Mouse (Mus musculus) adrenal gland, adult 2 months (tissue): ENCODE measurements around the gene 4930558K02Rik. TPM values are rescaled to one million over a fixed set of nuclear protein-coding genes. Genes with fewer than 3 reads are reported as not detected.

Source experiments
- DNase-seq: peaks from one replicate; pipeline ENCODE4 v3.0.0; 2021
- polyA plus RNA-seq: library from polyadenylated mRNA; depleted of rRNA; stranded (reverse); fragments of >200 nt; gene quantifications from 2 replicates; pipeline ENCODE4 v1.2.3, GENCODE M21; 2012
- total RNA-seq, 2 experiments: library from RNA; stranded (reverse); gene quantifications; 2 replicates each; pipeline ENCODE4 v1.2.3; 2021

Gene 4930558K02Rik
- total and polyA plus RNA-seq, 3 experiments, result not detected

DNA sequence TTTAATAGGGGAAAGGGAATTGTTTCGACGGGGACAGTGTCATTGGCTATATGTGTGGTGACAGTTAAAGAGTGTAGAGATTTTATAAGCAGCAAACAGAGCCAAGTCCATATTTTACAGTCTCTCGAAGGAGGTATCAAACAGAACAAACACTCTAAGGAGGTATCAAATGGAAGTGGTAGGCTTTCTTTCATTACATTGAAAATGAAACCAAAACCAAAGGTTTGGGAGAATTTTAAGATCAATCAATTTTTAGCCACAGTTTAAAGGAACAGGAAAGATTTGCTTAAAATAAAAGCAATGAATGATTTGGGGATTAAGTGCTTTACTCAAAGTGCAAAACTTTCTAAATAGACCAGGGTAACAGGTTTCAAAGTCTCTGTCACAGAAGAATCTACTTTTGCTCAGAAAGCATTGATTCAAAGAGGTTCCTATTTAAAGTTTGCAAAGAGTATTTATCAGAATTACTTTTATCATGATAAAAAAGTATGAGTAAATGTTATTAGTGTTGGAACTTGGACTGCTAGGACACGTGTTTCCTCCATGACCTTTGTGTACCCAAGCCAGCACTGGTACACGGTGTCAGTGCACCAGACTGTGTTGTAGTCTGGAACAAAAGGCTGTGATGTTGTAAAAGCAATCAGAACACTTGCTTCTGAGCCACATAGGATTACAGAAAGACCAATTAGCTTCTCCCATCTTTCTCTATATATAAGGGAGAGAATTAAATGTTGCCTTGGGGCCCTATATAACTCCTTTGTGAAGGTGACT is 28.2 kb downstream of the 4930558K02Rik start:
- DNase-seq, result no peak

DNA sequence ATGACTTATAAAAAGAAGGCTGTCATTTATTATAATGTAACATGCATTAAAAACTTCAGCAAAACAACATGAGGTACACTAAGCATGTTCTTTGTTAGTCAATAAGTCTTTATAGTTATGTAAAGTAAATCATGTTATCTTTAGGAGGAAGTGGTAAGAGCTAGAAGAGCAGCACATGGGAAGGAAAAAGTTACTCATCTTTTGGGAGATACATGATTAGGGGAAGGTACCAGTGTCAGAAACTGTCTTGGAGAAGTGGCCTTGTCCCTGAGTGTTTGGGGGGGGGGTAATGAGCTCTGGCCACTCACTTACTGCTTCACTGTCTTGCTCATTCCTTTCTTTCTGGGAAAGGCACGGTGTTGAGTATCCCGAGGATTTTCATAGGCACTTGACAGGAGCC is 37.4 kb downstream of the 4930558K02Rik start:
- no peak for DNase-seq

DNA sequence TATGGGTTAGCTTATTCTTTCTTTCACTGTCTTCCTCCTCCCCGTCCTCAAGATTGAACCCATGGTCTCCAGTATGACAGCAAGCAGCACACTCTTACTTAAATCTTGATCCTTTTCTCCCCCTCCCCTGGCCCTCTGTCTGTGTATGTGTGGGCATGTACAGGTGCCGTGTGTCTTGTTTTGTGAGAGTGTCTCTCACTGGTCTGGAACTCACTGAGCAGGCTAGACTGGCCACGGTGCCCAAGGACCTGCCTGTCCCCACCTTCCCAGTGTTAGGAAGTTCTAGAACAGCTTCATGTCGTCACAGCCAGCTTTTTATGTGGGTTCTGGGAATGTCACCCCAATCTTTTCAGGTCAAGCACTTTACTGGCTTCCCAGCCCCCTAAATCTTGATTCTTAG is 47.1 kb downstream of the 4930558K02Rik start:
- no peak for DNase-seq

DNA sequence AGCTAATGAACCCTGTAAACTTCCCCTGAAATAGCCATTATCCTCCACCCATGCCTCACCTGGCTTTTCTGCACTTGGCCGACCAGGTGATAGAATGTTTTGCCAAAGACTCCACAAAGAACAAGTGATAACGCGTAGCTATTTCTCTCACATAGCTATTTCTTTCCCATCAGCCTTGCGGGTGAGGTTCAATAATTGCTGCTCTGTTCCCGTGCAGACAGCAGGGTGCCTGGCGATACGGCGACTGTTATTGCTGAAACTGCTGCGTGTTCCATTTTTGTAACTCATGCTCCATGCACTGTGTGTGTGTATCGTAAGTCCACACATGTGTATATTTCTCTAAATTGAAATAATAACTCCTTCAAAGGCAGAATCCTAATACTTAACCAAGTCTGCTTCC is 47.6 kb downstream of the 4930558K02Rik start:
- DNase-seq, result no peak

DNA sequence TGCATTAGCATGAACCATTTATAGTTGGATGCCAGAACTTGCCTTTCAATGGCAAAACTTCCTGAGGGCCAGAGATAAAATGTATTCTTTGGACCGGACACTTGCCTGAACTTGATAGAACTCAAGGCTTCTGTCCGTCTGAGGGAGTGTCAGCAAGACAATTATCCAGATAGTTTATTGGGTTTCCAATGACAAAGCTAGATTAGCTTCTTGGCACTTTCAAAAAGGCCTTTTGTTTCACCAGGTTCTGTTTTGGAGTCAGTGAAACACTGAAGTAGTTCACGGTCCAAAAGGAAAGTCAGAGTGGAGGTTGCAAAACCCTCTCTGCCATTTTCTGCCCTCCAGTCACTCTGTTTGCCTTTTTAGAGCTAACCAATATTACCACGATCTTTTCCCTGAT is 48.1 kb downstream of the 4930558K02Rik start:
- no peak for DNase-seq

DNA sequence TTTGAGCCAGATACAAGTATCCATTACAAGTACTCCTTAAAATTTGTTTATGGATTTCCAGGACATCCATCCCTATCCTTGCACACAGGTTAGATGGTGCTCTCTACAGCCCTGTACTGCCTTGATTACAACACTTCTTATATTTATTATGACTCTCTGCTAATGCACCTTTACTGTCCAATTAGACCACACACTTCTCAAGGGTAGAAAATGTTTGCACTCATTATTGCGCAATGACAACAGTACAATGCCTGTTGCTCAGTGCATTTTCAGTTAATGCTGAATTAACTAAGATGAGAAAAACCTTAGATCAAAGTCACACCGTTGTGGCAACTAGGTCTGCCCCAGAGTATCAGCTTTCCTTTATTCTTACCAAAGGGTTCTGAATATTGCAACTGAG is 51.5 kb downstream of the 4930558K02Rik start:
- no peak for DNase-seq

DNA sequence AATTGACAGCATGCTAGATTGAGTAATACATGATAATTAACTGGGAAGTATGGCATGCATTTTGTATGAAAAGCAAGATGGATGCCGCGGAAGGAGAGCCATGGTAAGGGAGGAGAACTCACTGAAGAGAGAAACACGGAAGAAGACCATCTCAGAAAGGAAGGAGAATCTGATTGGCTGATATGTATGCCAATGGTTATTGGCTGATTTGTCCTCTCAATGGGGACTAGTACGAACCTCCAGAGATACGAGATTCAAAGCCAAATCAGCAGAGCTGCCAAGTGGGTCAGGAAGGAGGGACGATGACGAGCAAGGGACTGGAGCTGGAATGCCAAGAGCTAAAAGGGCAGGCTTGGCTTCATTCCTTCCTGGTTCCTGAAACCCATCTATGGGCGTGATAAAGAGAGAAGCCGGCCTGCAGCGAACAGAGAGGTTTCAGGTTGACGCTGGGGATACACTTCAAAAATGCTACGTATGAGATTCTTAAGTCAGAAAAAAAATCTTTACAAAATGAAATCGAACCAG is 54.1 kb downstream of the 4930558K02Rik start:
- DNase-seq, result peak; percentile 29

DNA sequence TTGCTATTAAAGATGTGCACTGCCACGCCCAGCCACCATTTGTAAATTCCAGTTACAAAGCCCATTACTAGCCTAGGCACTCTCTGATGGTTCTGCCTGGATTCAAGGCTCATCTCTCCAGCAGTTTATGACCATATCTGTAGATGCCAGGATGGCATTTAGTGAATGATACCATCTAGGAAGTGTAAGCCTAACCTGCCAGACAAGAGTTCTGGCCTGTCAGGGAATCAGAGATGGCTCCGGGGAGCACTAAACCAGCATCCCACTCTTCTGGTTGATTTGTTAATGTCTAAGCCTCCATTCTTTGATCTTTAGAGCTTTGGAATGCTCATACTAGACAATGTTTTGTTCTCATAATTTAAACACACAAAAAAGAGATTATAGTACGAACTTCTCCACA is 55.1 kb downstream of the 4930558K02Rik start:
- DNase-seq, result no peak

DNA sequence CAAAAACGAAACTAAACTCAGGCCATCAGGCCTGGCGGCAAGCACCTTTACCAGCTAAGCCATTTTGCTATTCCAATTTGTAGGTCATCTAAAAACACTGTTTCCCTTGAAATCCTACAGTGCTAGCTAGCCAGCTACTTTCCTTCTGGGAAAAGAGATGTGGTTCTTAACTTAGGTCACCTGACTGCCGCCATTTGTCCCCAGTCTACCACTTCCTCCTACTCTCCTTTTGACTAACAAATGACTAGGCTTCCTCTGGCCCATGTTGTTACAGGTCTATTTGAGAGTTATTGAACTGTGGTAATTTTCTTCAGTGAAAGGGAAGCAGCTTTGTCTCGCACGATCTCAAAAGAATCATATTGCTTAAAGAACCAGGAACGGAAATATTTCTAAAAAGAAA is 57.5 kb downstream of the 4930558K02Rik start:
- DNase-seq, result no peak

DNA sequence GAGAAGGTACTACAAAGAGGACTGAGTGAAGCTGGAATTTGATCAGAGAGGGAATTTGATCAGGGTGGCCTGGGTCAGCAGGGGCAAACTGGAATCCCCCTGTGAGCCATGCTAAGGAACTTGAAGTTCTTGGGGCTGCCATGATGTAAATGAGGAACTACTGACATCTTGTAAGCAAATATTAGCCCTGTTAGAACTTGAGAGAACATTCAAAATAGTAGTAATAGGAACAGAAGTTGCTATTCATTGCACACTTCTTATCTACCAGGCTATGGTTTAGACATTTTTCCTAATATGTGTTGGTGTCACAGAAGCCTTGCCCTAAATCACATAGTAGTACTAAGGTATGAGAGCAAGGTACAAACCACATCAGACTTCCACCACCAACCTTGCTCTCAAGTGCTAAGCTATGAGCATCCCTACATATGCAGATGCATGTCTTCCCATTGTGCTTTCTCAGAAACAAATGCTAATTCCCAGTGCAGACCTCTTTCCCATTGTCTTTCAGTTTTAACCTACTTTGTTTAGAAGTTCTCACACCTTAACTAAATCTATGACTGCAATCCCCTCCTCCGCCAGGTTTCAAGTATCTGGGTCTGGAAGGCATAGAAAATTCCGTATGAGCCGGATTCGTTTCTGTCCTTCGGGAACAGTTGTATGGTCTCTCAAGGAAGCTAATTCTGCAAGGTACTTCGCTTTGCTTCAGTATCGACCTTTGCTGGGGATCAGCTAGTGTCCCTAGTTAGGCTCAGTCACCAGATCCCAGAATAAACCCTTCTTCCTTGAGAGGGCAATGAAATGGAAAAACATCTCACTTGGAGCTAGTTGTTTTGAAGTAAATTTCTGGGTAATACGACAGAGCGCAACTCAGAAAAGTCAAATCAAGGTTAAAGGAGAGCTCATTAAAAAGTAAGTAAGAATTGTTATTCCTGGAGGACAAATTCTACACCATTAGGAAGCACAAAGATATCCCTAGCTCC is 58.7 kb downstream of the 4930558K02Rik start:
- DNase-seq, result no peak

DNA sequence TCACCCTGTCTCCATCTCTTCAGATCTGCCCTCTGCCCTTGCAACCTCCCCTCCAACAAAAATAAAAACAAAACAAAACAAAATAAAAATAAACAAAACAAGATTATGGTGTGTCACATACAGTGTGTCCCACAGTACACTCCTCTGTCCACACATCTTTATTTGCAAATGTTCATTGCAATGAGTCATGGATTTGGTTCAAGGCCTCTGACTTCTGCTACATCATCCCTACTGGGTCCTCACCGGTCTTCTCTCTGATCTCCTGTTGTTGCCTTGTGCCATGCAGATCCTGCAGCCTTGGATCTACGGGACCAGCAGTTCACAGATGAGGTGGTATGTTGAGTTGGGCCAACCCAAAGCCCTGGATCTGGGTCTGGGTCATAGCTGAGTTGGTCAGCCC is 59.8 kb downstream of the 4930558K02Rik start:
- DNase-seq, result no peak

DNA sequence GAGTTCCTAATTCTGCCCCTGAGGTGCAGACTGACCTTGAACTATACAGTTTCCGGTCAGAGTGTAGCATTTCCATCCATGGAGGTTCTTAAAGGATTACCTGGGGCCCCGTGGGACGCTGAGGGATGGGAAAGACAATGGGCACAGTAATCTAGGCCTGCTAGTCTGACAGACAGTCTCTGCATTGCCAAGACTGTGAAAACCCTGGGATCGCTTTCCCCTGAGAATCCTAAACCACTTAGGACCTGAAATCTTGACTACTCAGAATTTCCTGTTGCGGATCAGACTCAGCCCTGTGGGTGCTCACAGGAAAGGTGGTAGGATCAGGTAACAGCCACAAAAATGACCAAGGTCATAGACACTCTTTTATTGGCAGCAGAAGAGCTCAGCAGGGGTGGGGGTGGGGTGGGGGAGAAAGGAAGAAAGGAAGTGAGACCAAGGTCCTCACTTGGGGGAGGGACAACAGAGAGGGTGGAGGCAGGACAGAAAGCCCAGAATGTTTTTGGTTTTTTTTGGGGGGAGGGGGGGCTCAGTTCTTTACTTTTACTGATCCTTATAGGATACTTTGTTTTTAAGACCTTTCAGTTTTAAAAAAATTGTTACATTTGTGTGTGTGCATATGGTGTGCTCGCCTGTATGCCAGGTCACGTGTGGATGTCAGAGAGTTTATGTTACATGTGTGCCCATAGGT is 60.6 kb downstream of the 4930558K02Rik start:
- DNase-seq, result no peak

DNA sequence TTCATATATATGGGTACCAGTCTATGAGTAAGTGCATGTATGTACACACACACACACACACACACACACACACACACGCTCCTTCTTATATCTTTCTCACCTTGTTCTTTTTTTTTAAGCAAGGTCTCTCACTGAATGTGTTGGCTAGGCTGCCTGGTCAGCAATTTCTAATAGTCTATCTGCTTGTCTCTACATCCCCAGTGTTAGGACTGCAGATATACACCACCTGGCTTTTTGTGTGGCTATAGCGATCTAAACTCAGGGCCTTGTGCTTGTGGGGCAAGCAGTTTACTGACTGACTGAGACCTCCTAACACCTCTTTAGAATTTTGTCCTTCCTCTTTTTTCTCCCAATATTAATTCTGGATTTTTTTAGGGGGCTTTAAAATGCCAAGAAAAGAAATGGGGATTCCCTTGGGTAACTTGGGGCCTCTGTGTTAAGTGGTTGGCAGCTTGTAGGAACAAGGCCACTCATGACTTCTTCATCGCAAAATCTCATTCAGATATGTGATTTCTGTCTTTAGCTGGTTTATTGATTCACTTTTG is 61.4 kb downstream of the 4930558K02Rik start:
- DNase-seq, result no peak

DNA sequence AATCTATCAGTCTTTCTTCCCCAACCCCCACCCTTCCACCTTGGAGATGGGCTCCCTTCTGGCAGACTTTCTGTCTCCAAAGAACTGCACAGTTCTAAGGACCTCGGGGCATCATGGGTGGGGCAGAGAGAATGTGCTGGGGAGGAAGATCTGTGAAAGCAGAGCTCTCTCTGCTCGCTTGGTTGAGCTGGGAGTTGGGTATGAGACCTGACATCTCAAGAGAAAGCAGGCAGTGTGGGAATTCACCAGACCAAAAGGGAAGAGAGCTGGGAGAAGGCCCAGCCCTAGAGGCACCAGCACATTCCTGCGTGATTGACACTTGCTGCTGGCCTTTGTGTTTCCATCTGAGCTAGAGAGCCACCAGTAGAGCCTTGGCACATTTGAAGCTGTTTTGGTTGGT is 63.4 kb downstream of the 4930558K02Rik start:
- DNase-seq, result no peak

DNA sequence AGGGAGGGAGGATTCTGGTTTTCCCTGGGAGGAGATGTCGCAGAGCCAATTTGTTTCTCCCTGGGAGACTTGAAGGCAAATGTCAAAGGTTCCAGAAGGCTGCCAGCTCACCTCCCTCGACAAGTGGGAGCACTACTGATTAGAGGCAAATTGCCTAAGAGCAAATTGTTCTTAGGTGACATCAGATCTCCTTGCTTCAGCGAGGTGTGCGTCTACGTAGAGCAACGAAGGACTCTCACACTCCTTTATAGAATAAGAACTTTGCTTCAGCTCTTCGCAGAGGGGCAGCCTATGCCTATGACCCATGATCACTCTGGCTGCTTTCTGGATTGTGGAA is 65.8 kb downstream of the 4930558K02Rik start:
- DNase-seq, result no peak

DNA sequence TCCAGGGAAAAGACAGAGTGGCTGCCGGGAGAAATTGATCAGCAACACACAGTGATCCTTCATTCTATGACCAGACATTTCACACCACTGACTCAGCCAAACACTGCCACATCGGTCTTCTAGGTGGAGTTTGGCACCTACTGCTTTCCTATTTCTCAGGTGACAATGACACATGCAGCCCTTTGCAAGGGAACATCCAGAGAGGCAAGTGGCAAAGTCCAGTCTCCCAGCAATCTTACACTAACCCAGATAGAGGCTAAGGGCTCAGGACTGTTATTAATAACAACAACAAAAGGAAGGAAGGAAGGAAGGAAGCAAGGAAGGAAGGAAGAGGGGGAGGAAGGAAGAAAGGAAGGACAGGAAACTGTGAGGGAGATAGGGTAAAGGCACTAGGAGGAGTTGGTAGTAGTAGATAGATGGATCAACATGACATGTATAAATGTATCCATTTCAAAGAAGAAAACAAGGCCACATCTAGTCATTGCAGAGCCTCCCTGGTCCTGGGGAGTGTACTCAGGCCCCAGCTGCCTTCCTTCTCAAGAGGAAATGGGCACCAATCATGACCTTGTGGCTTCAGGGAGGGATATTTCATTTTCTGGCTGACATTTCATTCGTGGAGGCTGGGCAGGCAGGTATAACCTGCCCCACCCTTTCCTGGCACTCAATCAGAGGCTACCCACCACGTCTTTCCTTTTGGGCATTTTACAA is 66.3 kb downstream of the 4930558K02Rik start:
- peak; percentile 26 for DNase-seq

DNA sequence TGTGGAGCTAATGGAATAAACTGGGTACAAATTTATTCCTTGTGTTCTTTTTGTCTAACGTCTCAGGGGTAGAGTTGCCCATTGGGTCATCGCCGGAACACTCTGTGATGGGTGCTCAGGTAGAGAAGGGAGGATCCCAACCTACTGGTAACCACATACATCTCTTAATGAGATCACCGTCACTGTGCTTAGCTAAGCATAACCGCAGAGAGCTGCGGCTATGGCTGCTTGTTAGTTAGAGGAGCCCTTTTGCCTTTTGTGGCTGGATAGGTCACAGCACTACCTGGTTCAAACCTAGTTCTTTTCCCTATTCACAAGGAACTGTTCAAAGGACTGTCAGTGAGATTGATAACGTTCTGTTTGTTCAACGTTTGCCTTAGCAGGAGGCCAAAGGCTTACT is 70.4 kb downstream of the 4930558K02Rik start:
- no peak for DNase-seq

DNA sequence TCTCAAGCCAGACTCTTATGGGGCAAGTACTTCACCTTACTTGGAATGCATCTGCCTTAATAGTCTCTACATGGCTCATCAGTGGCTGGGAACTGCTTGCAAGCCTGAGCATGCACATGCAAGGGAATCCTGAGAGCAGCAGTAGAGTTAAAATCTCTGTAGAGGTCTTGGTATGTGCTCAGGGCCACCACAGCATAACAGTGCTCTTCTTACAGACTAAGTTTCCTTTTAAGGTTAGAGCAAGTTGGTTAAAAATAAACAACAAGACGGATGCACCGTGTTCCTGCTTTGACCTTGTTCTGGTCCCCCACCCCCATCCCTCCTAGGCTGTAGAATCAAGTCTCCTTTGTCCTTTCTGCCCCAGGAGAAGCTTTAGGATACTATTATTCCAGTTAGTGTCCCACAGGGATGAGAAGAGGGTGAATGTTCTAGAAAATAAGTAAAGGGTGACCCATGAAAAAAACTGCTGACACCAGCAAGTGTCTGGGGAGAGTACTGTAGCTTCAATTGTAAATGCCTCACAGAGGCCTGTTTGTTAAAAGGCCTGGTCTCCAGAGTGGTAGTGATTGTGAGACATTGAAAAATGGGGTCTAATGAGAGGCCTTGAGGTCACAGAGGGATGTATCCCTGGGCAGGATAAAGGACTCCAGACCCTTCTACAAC is 71.5 kb downstream of the 4930558K02Rik start:
- DNase-seq, result no peak

DNA sequence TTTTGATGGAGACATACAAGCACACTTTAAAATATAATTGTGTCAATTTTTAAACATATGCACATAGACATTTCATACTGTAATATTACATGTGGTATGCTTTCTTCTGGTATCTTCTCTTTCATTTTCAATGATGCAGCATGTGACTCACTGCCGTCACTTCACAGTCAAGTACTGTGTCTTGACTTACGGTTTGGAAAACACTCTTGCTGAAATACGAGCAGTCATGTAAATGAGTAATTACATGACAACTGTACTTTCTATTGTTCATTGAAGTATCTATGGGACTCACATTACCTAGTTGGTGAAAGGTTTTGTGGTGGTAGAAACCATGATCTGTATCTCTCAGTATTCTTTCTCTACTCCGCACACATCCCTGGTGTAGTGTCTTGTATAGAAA is 72.3 kb downstream of the 4930558K02Rik start:
- DNase-seq, result no peak

DNA sequence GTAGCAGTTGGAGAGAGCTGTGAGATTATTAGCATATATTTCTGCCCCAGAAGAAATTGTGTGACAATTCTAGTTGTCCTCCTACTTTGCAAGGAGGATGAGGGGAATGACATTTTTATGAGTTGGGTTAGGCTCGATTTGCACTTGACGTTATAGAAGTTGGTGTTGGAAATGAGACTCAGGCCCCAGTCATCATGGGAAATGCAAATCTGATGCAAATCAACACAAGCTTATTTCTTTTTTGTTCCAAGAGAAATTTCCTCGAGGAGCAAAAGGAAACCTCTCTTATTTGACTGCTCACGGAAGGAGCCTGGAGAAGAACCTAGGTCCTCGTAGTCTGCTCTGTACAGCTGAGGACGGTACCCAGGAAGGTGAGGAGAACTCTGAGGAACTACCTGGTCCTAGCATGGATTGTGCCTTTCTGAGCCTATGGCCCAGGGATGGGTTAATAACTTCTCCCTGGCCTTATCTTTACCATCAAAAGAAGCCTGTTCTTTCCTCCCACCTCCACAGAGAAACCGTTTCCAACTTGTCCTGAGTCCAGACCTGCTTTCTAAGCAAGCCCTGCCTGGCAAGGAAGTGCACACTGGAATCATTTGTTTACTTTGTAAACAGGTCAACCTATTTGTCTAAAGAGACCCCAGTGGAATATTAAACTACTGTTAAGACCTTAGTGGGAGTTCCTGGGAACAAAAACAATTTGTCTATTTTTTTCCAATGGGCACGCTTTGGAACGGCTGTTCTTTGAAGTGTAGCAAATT is 76.6 kb downstream of the 4930558K02Rik start:
- DNase-seq, result no peak
